Mouse (Mus musculus) stomach, embryonic 16.5 days (tissue): ENCODE measurements around the gene Cd6. TPM values are rescaled to one million over a fixed set of nuclear protein-coding genes. Genes with fewer than 3 reads are reported as not detected.

Source experiments
- ATAC-seq: fragments of 200-750 bp; cut with Nextera tagmentation; 2 replicates; pipeline ENCODE4 v1.8.0; 2017; ENCODE audit warnings: moderate number of reproducible peaks, moderate TSS enrichment; ENCODE audit not compliant: insufficient read depth, low FRiP score
- H3K27ac ChIP-seq: fragments of 300-500 bp; sonication (generic); 2 replicates; pipeline ENCODE4 v1.5.1; 2014; ENCODE audit warnings: low read length
- H3K27me3 ChIP-seq: fragments of 300-500 bp; sonication (generic); 2 replicates; pipeline ENCODE4 v1.6.1; 2014; ENCODE audit warnings: low read length, control low read depth, mixed read lengths; ENCODE audit not compliant: control insufficient read depth, insufficient read depth
- H3K36me3 ChIP-seq: fragments of 300-500 bp; sonication (generic); 2 replicates; pipeline ENCODE4 v1.6.1; 2014; ENCODE audit warnings: low read length; ENCODE audit not compliant: control insufficient read depth, insufficient read depth
- H3K4me1 ChIP-seq: fragments of 300-500 bp; sonication (generic); 2 replicates; pipeline ENCODE4 v1.6.1; 2014; ENCODE audit warnings: low read length, control low read depth, mixed read lengths; ENCODE audit not compliant: control insufficient read depth, insufficient read depth
- H3K4me2 ChIP-seq: fragments of 300-500 bp; sonication (generic); 2 replicates; pipeline ENCODE4 v1.6.1; 2014; ENCODE audit warnings: low read depth, low read length, mixed read lengths
- H3K4me3 ChIP-seq: fragments of 300-500 bp; sonication (generic); replicated peaks from 2 replicates; pipeline ENCODE4 v1.5.1; 2014; ENCODE audit warnings: mild to moderate bottlenecking, low read length
- H3K9ac ChIP-seq: fragments of 300-500 bp; sonication (generic); 2 replicates; pipeline ENCODE4 v1.6.1; 2014; ENCODE audit warnings: low read length
- H3K9me3 ChIP-seq: fragments of 300-500 bp; sonication (generic); replicated peaks from 2 replicates; pipeline ENCODE4 v1.6.1; 2016; ENCODE audit warnings: low read length, control low read depth; ENCODE audit not compliant: control insufficient read depth
- WGBS: fragments of 180-500 bp; shearing (Covaris S2); extraction: QIAGEN DNeasy Blood & Tissue Kit; methylation state at CpG from one replicate; pipeline ENCODE4 v1.1.7; 2014; 5-methylcytosine and 5-hydroxymethylcytosine counted together
- polyA plus RNA-seq: library from polyadenylated mRNA; unstranded; fragments of >200 nt; fragmentation: Nextera tagmentation; extraction: Ambion mirVana; gene quantifications from 2 replicates; pipeline ENCODE4 v1.2.1, GENCODE M21; 2015

Cd6 gene
- polyA plus RNA-seq, 1 experiment from 2014 or later = 0.58 TPM

DNA sequence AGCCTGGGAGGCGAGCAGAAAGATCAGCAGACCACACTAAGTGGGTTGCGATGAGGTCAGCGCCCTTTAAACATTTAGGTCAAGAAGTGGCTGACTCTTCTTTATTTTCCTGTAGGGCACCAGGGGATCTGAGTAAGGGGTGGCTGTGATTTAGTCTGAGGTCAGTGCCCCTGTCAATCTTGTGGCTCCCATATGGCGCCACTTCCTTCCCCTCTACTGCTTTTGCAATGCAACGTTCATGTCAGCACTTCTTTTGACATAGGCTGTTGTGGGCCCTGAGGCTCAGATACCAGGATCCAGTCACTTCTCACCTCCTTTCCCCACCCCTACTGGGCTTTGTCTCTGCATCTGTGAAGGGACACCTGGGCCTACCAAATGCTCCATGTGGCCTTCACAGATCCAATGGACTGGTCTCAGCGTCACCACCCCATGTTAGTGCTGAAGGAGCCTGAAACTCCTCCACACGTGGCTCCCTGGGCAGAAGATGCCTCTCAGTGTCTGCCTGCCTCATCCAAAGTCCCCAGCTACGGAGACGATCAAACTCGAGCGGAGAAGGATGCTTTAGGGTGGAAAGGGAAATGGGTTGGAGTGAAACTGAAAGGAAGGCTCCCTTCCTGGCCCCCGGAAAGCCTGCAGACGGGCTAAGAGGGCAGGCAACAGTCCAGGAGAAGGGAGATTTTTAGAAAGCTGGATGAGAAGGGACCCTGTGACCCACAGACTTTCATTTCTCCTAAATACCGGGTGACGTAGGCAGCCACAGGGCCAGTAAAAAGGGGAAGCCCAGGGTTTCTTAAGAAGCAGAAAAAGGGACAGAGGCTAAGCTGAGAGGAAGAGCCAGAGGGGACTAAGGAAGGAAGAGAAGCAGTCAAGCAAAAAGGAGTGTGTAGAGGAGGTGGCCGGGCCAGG lies 12.1 kb upstream of the Cd6 start:
- H3K9ac ChIP-seq = 0 out of 2 replicates have a peak overlapping the region, but pooled peaks have one; percentile 35
- peak overlapping the region; percentile 17 for H3K27ac ChIP-seq
- no peaks in the 10 kb centered on the region for H3K36me3 ChIP-seq
- 0 out of 2 replicates have a peak overlapping the region, but pooled peaks have one; percentile 3 for H3K4me2 ChIP-seq
- no peaks in the 10 kb centered on the region for H3K9me3 ChIP-seq
- WGBS = 53% methylated on average over 16 of the region's 16 CpGs
- ATAC-seq = peak; percentile 13; the same call in 1 of the 2 replicates
- H3K27me3 ChIP-seq = no peaks in the 10 kb centered on the region
- H3K4me3 ChIP-seq = no peak overlapping the region
- H3K4me1 ChIP-seq = peaks cover 4% of the 10 kb centered on the region; the same call in 1 of the 2 replicates

DNA sequence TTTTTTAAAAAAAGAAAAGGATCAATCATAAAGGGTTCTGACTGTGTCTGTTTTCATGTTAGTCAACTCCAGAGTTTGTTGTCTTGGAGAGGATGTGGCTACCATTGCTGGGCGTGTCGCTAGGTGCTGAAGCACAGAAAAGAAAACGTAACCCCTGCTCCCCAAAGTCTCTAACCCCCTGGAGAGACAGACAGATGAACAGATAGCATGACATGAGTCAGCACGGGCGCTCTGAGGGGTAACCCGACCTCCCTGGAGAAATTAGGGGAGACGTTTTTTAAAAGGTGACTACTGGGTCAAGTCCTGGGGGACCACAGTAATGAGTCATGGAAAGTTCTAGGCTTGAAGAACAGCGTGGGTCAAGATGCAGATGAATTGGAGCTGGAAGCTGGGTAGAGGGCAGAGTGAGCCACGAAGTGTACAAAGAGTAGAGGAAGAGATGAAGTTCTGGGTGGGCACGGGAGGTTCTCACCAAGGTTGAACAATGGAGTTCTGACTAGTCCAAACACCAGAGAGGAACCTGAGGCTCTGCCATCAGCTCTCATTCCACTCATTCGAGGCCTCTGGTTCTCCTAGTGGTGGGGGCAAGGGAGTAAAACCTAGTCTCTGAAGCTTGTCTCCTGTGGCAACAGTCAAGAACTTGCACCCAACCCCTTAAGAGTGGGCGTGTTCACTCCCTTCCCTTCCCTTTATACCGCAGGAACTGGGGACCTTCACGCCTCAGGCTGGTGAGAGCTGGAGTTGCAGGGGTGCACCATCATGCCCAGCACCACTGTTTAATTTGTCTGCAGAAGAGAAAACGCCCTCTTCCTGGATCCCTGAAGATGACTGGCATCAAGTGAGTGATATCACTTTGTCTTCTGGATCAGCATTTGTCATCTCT lies 9.4 kb upstream of the Cd6 start, which contains the start of gene Slc15a3:
TSS of gene Slc15a3 (plus strand) at position 718 of the 883 bp plus-strand sequence.
- no peak for ATAC-seq
- Histone ChIP-seq H3K27me3 (no peaks in the 10 kb centered on the region), H3K36me3 (no peaks in the 10 kb centered on the region), H3K9ac (no peak within 1 kb of the TSS), H3K4me3 (no peak within 1 kb of the TSS), H3K9me3 (no peaks in the 10 kb centered on the region), H3K4me1 (no peaks in the 10 kb centered on the region), H3K4me2 (no peak within 1 kb of the TSS), H3K27ac (no peak within 1 kb of the TSS)
- WGBS = 74% methylated on average over 15 of the region's 15 CpGs

DNA sequence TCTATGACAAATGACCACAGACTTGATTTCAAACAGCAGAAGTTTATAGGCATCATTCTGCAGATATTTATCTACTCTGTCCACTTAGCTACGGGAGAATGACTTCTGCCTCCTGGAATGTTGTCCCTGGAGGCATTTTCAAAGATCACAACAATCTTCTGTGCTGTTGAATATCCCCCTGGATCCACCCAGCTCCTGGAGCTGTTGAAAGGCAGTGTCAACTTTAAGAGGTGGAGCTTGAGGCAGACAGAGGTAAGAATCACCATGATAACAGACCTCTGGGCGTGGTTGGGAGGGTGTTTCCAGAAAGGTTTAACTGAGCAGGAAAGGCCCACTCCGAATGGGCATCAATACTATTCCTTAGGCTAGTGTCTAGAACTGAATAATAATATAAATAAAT lies 5.8 kb upstream of the Cd6 start:
- Histone ChIP-seq H3K36me3 (no peaks in the 10 kb centered on the region), H3K27me3 (no peaks in the 10 kb centered on the region), H3K4me3 (no peak overlapping the region), H3K27ac (no peak overlapping the region), H3K4me2 (no peak overlapping the region), H3K9ac (no peak overlapping the region), H3K9me3 (no peaks in the 10 kb centered on the region), H3K4me1 (no peaks in the 10 kb centered on the region)
- ATAC-seq = no peak
- WGBS = 42% methylated on average over 3 of the region's 3 CpGs

GRCm38 (mm10) chr19:10833611-10834010 lies 3.8 kb upstream of the Cd6 start:
- H3K4me1 ChIP-seq = no peaks in the 10 kb centered on the region

DNA sequence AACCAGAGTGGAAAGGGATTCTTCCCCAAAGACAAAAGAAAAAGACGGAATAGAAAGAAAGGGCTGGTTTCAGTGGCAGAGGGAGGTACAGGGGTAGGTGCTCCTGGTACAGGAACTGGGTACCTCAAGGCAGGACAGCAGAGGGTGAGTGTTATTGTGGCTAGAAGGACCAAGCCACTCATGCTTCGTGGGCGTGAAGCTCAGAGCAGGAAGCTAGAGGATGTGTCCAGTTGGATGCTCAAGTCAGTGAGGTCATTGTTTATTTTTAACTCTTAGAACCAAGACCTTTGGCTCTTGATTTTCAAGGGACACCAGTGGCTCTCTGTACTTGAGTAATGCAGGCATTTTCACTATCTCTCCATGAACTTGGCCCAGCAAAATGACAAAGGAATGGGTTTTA lies 2.2 kb upstream of the Cd6 start:
- 62% methylated on average over 3 of the region's 3 CpGs for WGBS
- ATAC-seq = no peak
- H3K4me3 ChIP-seq = no peak overlapping the region
- H3K27me3 ChIP-seq = no peaks in the 10 kb centered on the region
- H3K9me3 ChIP-seq = no peaks in the 10 kb centered on the region
- no peak overlapping the region for H3K27ac ChIP-seq
- H3K9ac ChIP-seq = no peak overlapping the region
- no peaks in the 10 kb centered on the region for H3K4me1 ChIP-seq
- no peaks in the 10 kb centered on the region for H3K36me3 ChIP-seq
- H3K4me2 ChIP-seq = no peak overlapping the region

More at GRCm38 (mm10) chr19:10833611-10834010, 3.8 kb upstream of the Cd6 start:
- H3K9me3 ChIP-seq = no peaks in the 10 kb centered on the region
- H3K9ac ChIP-seq = no peak overlapping the region
- WGBS = 72% methylated on average over 3 of the region's 3 CpGs
- no peak overlapping the region for H3K4me2 ChIP-seq
- no peaks in the 10 kb centered on the region for H3K27me3 ChIP-seq
- H3K27ac ChIP-seq = no peak overlapping the region
- ATAC-seq = no peak
- no peaks in the 10 kb centered on the region for H3K36me3 ChIP-seq
- no peak overlapping the region for H3K4me3 ChIP-seq

DNA sequence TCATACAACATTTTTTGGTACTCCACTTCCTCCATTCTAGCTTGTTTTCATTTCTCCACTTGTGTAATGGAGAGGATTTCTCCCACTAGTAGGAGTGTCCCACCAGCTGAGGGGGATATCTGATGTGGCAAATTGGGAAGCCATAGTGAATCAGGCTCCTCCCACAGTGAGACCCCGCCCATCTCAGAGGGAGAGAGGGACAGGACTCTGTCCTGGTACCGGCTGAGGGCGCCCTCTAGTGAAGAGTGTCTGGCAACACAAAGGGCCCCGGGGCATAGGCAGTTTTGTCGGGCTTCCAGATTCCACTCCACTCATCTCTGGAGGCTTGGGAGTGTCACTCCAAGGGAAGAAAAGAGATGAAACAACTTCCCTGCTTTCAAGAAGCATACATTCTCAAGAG lies 1.6 kb upstream of the Cd6 start:
- ATAC-seq = peak; percentile 68; the same call in 1 of the 2 replicates
- no peaks in the 10 kb centered on the region for H3K27me3 ChIP-seq
- H3K27ac ChIP-seq = no peak overlapping the region
- WGBS = 12% methylated on average over 5 of the region's 5 CpGs
- no peaks in the 10 kb centered on the region for H3K4me1 ChIP-seq
- H3K9ac ChIP-seq = no peak overlapping the region
- no peak overlapping the region for H3K4me3 ChIP-seq
- H3K36me3 ChIP-seq = no peaks in the 10 kb centered on the region
- no peaks in the 10 kb centered on the region for H3K9me3 ChIP-seq
- H3K4me2 ChIP-seq = no peak overlapping the region

DNA sequence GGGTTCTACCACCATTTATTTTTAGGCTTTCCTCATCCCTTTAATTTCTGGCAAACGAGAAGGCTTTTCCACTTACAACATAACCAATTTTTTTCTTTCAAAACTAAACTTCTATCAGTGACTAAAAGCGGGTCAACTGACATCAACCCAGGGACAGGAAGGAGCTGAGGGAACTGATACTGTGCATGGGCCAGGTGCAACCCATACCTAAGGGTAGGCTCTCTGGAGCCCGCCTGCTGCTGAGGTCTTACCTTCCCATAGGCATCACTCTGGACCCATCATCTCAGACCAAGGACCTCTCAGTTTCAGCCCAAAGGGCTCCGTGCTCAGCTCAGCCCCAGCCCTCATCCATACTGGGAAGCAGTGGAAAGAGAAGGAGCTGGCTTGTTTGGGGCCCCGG lies 1.5 kb downstream of the Cd6 start:
- ATAC-seq = no peak
- H3K9ac ChIP-seq = no peak overlapping the region
- no peaks in the 10 kb centered on the region for H3K9me3 ChIP-seq
- no peaks in the 10 kb centered on the region for H3K36me3 ChIP-seq
- H3K4me3 ChIP-seq = no peak overlapping the region
- 90% methylated on average over 5 of the region's 5 CpGs for whole genome bisulfite sequencing
- H3K27me3 ChIP-seq = no peaks in the 10 kb centered on the region
- H3K4me2 ChIP-seq = no peak overlapping the region
- no peak overlapping the region for H3K27ac ChIP-seq
- H3K4me1 ChIP-seq = no peaks in the 10 kb centered on the region

DNA sequence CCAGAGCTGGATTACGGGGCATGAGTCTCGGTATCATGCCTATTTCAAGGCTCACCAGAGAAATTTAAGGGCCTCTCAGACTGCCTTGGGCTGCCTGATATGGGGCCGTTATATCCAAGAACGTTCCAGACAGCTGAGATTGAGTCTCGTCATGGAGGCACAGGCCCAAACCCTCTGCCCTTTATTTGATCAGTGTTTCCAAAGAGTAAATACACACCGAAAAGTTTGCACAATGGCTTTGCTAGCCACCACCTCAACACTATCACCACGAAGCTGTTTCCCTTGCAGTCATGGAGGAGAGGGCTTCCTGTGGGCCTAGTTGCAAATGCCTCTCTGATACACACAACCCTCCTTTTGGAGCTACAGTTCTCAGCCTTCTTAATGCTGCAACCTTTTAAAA lies 5.8 kb downstream of the Cd6 start:
- no peak overlapping the region for H3K4me2 ChIP-seq
- no peaks in the 10 kb centered on the region for H3K4me1 ChIP-seq
- WGBS = 67% methylated on average over 7 of the region's 7 CpGs
- H3K4me3 ChIP-seq = no peak overlapping the region
- H3K9me3 ChIP-seq = no peaks in the 10 kb centered on the region
- H3K27me3 ChIP-seq = no peaks in the 10 kb centered on the region
- no peaks in the 10 kb centered on the region for H3K36me3 ChIP-seq
- no peak for ATAC-seq
- H3K9ac ChIP-seq = no peak overlapping the region
- H3K27ac ChIP-seq = no peak overlapping the region

DNA sequence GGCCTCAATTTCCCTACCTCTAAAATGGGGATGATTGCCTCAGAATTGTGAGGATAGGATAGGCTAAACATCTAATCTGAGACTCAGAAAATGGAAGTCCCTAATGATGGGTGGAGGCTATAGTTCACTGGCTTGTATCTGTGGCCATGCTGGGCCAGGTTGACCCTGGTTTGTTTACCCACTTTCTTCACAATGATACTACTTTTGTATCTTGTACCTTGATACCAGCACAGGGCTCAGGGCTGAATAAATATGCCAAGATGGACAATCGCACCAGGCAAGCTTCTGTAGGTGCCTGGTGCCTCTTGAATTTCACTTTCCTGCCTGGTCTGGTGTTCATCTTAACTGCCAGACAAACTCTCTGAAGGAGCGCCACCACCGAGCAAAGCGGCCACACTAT lies 7.3 kb downstream of the Cd6 start:
- Histone ChIP-seq H3K4me2 (no peak overlapping the region), H3K27ac (no peak overlapping the region), H3K27me3 (no peaks in the 10 kb centered on the region), H3K9ac (no peak overlapping the region), H3K4me1 (no peaks in the 10 kb centered on the region), H3K4me3 (no peak overlapping the region), H3K9me3 (no peaks in the 10 kb centered on the region), H3K36me3 (no peaks in the 10 kb centered on the region)
- ATAC-seq = no peak
- 88% methylated on average over 4 of the region's 4 CpGs for WGBS
